Mouse (Mus musculus) hindbrain, embryonic 11.5 days (tissue): ENCODE measurements around the gene Dmrtc1b. TPM values are rescaled to one million over a fixed set of nuclear protein-coding genes. Genes with fewer than 3 reads are reported as not detected.

ENCODE experiments used
- polyA plus RNA-seq: library from polyadenylated mRNA; unstranded; fragments of >200 nt; fragmentation: Nextera tagmentation; extraction: Ambion mirVana; gene quantifications from 2 replicates; pipeline ENCODE4 v1.2.1, GENCODE M21; 2014

Dmrtc1b gene
- polyA plus RNA-seq, 1 experiment from 2014 or later, result not detected

Other genes starting within 250 kb of the Dmrtc1b start
- gene Hdac8, start 202.5 kb upstream of the Dmrtc1b start, polyA plus RNA-seq, result 2.3 and 2.8 TPM in 2 replicates
- gene Phka1, start 63.6 kb upstream of the Dmrtc1b start, polyA plus RNA-seq, result 5.3 and 5.9 TPM in 2 replicates
- not detected in 2 replicates for gene Gm3880, start 20.9 kb upstream of the Dmrtc1b start, polyA plus RNA-seq
- not detected in 2 replicates for gene Gm9112, start 230 bp upstream of the Dmrtc1b start, polyA plus RNA-seq
- gene Dmrtc1c1, start 95.1 kb downstream of the Dmrtc1b start, polyA plus RNA-seq, result not detected in 2 replicates
- gene Dmrtc1c2, start 146.8 kb downstream of the Dmrtc1b start, polyA plus RNA-seq, result not detected in 2 replicates
- not detected in 2 replicates for gene 1700031F05Rik, start 160.1 kb downstream of the Dmrtc1b start, polyA plus RNA-seq
- 0.60 and 0.83 TPM in 2 replicates for gene Dmrtc1a, start 200.8 kb downstream of the Dmrtc1b start, polyA plus RNA-seq
- not detected in 2 replicates for gene 1700011M02Rik, start 201.0 kb downstream of the Dmrtc1b start, polyA plus RNA-seq
- not detected in 2 replicates for gene 1700018G05Rik, start 220.5 kb downstream of the Dmrtc1b start, polyA plus RNA-seq